Mouse (Mus musculus): ENCODE measurements around the gene Olfr1110.
"Not testable (repeated sequence)": the region's sequence is repeated elsewhere in the genome, so short reads cannot be mapped to it uniquely, and the experiment has no call there.

The Olfr1110 gene

DNA sequence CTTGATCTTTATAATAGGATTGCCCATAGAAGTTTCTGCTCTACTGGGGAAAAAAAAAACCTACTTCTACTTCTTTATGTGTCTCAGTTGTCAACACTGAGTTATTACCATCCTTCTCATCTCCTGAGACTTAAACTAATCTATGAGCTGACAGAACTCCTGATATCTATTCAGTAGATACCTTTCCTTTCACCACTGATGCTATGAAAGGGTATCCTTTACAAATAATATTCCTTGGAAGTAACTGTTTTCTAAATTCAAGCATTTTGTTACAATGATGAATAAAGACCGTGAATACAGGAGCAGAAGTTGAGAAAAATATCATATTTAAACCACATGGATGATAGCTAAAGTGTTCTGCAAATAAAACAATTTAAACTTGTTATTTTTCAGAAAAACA is at the start of gene Olfr1110:
Gene Olfr1110, minus strand, starts transcription at position 101 of the 400 bp plus-strand sequence.
- DNase-seq: no peak

DNA sequence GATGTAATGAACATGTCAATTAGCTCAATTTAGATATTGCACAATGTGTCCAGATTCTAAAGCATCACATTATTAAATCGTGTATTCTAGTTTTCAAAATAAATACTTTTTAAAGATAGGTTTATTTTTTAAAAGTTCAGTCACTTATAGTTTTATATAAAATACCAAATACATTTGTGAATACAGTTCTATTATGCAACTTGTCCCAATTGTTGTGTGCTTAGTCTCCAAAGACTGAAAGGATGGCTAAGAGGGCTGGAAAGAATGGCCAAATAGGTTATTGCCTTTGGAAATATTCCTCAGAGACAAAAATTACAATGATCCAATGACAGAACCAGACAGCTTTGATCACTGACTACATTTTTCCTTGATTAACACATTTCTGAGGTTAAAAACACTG is 47.4 kb upstream of the Olfr1110 start, which contains the start of gene Olfr1112:
Gene Olfr1112, plus strand, starts transcription at position 301 of the 400 bp plus-strand sequence.
- no peak for DNase-seq

DNA sequence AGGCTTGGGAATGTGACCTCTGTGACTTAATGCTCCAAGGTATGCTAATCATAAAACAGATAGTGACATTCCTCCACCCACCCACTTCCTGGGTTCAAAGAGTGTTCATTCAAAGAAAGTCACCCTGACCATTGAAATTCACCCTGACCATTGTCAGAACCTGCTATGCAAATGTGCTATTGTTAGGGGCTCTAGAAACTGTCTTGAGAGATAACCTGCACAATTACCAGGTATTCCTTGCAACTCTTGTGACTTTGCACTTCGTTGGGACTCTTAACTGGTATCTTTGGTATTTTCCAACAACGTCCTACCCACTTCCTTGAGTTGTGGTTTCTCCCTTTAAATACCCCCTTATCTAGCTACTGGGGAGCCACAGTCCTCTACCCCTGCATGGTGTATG is 27.6 kb upstream of the Olfr1110 start:
- DNase-seq: not testable (repeated sequence)

DNA sequence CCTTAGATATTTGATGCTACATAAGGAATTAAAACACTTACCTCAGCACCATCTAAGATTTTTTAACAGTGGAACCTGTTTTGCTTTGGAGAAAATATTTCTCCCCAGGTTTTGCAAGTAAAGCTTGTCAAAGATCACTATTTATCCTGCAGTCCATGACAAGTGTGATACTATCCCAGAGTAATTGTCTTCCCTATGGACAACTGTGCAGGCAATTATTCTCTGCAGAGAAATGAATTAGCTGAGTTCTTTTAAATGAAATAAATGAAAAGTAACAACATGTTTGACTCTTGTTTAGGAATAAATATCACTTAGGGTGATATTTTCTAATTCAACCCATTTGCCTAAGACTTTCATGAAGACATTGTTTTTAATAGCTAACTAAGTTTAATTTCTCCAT is 12.4 kb upstream of the Olfr1110 start, which contains the start of gene Olfr1111:
Gene Olfr1111, minus strand, starts transcription at position 101 of the 400 bp plus-strand sequence.
- no peak for DNase-seq

DNA sequence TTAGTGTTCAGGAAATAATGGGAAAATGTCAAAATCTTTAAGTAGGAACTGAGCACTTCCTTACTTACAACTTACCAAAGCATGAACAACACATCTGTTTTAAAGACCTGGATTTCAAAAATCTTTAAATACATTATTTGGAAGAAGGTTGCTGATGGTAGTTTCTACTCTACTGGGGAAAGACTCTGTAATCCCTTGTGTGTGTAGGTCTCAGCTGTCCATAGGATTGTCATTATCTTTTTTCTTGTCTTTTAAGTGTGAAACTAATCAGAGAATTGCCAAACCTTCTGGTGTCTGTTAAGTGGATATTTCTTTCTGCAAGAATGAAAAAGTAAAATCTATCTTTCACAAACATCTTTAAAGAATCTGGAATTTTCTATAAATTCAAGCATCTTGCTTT is 25.6 kb downstream of the Olfr1110 start, which contains the start of gene Olfr259:
Gene Olfr259, minus strand, starts transcription at position 101 of the 400 bp plus-strand sequence.
- DNase-seq: no peak

DNA sequence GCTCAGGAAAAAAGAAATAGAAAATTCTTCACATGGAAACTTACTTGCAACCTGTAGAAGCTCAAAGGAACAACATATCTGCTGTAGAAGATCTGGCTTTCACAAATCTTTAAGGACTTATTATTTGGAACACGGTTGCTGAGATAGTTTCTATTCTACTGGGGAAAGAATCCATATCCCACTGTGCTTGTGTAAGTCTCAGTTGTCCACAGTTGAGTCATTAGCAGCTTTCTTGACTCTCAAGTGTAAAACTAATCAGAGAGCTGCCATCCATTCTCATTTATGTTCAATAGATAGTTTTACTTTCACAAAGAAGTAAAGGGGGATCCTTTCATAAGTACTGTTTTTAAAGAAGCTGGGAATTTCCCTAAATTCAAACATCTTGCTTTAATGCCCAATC is 44.2 kb downstream of the Olfr1110 start, which contains the start of gene Olfr1109:
Gene Olfr1109, minus strand, starts transcription at position 101 of the 400 bp plus-strand sequence.
- DNase-seq: no peak

All from right cerebral cortex, postnatal 25 days (tissue).